Comparison of ENCODE assay signal across 13 mouse cellular contexts in genomic region chr16:24448493-24448845, GRCm38 (mm10). TPM values are rescaled to one million over a fixed set of nuclear protein-coding genes. Genes with fewer than 3 reads are reported as not detected.
DNase-seq lines count a peak whose midpoint lies in the region; ATAC-seq lines count a peak whose summit lies in the region.
"Had no signal": no experiment of that assay in that cellular context is flagged by ENCODE, and none has a peak within 500 bp of the region (broad histone marks: within the 10 kb centered on the region; RNA-seq: fewer than 3 reads in every experiment).

No protein-coding gene starts in this region.

- no peak overlapping the region for H3K4me3 ChIP-seq in heart, embryonic 10.5 days
- 0 out of 2 replicates have a peak overlapping the region, but pooled peaks have one; percentile 1 for H3K4me3 ChIP-seq in lung, embryonic 15.5 days

- peaks cover 80% of the 10 kb centered on the region for H3K4me1 ChIP-seq in heart, embryonic 10.5 days
- H3K4me1 ChIP-seq in lung, embryonic 15.5 days = peaks cover 65% of the 10 kb centered on the region

- H3K4me2 ChIP-seq in lung, embryonic 15.5 days = peak overlapping the region; percentile 19; the same call in 1 of the 2 replicates

- H3K9me3 ChIP-seq in heart, embryonic 10.5 days = no peaks in the 10 kb centered on the region
- no peaks in the 10 kb centered on the region for H3K9me3 ChIP-seq in lung, embryonic 15.5 days

- 46% methylated on average over 2 of the region's 2 CpGs for WGBS in heart, embryonic 10.5 days
- 47% methylated on average over 2 of the region's 2 CpGs for WGBS in lung, embryonic 15.5 days

- ATAC-seq in lung, embryonic 15.5 days (ENCODE audit: borderline replicate concordance, extremely low read depth, low FRiP score, low TSS enrichment) = no peak
- 0 out of 2 replicates have a peak, but pooled peaks have one; percentile 14 for ATAC-seq in megakaryocyte progenitor cell, adult 5-6 weeks (replicated peaks; ENCODE audit: poor library complexity)
- no peak for ATAC-seq in frontal cortex, adult (ENCODE audit: low TSS enrichment)

- peaks cover 20% of the 10 kb centered on the region for H3K36me3 ChIP-seq in heart, embryonic 10.5 days
- no peaks in the 10 kb centered on the region for H3K36me3 ChIP-seq in lung, embryonic 15.5 days

- H3K27me3 ChIP-seq in heart, embryonic 10.5 days (ENCODE audit: insufficient read depth, poor library complexity, severe bottlenecking) = no peaks in the 10 kb centered on the region
- no peaks in the 10 kb centered on the region for H3K27me3 ChIP-seq in lung, embryonic 15.5 days
- H3K27me3 ChIP-seq: Patski had no signal

- peak overlapping the region; percentile 91 for H3K27ac ChIP-seq in heart, embryonic 10.5 days
- peak overlapping the region; percentile 71; the same call in 1 of the 2 replicates for H3K27ac ChIP-seq in lung, embryonic 15.5 days
- H3K27ac ChIP-seq: macrophage had no signal

- no peak for DNase-seq in heart, embryonic 10.5 days (ENCODE audit: low spot score)
- no peak for DNase-seq in heart, adult 9 months (ENCODE audit: low spot score in 2 of 2)
- DNase-seq in lung, postnatal 14 days = no peak
- DNase-seq in T-cell, adult 2 months (ENCODE audit: low spot score) = peak; percentile 23
- no peak for DNase-seq in c-Kit-positive CD71-positive TER-119-positive erythroid progenitor cells, embryonic 14.5 days (ENCODE audit: low spot score)
- DNase-seq: adrenal gland, adult 8-10 months; heart, postnatal 10 days; layer of hippocampus, postnatal 36 days had no signal

- no peak overlapping the region for H3K9ac ChIP-seq in lung, embryonic 15.5 days

RNA-seq across cellular contexts. Expression of gene Lpp, which starts 55.2 kb away (rescaled TPM):
- 65.1 and 67.2 TPM in 2 replicates for polyA plus RNA-seq in heart, embryonic 10.5 days (2016; fragmentation: Nextera tagmentation; extraction: Ambion mirVana)
- 61.5 and 65.4 TPM in 2 replicates for polyA plus RNA-seq in lung, embryonic 15.5 days (2015; fragmentation: Nextera tagmentation; extraction: Ambion mirVana)
- total RNA-seq in megakaryocyte progenitor cell, adult 5-6 weeks (2015) = 2.5 and 3.8 TPM in 2 replicates
- 1.2 and 1.3 TPM in 2 replicates for total RNA-seq in megakaryocyte progenitor cell, adult 5-6 weeks (2017)
